Mouse (Mus musculus) forebrain, postnatal 0 days (tissue): ENCODE results near the gene Nras. TPM values are rescaled to one million over a fixed set of nuclear protein-coding genes. Genes with fewer than 3 reads are reported as not detected.
A peak's percentile ranks its signal among the peaks of the same experiment; 100 is the strongest.

ENCODE experiments used
- ATAC-seq: fragments of 200-750 bp; cut with Nextera tagmentation; 2 replicates; pipeline ENCODE4 v1.8.0; 2017; ENCODE audit warnings: mild to moderate bottlenecking, moderate library complexity
- DNase-seq: peaks from one replicate; pipeline ENCODE4 v3.0.0-alpha.2; 2015
- H3K27ac ChIP-seq: fragments of 300-500 bp; sonication (generic); 2 replicates; pipeline ENCODE4 v1.5.1; 2014; ENCODE audit warnings: low read depth, mild to moderate bottlenecking, antibody characterized with exemption, low read length, moderate library complexity, mixed read lengths
- H3K27me3 ChIP-seq: fragments of 300-500 bp; sonication (generic); 2 replicates; pipeline ENCODE4 v1.6.1; 2014; ENCODE audit warnings: mild to moderate bottlenecking, low read length, mixed read lengths; ENCODE audit not compliant: insufficient read depth
- H3K36me3 ChIP-seq: fragments of 300-500 bp; sonication (generic); 2 replicates; pipeline ENCODE4 v1.6.1; 2014; ENCODE audit warnings: mild to moderate bottlenecking, moderate library complexity; ENCODE audit not compliant: insufficient read depth
- H3K4me1 ChIP-seq: fragments of 300-500 bp; sonication (generic); 2 replicates; pipeline ENCODE4 v1.6.1; 2014; ENCODE audit warnings: antibody characterized with exemption; ENCODE audit not compliant: insufficient read depth
- H3K4me2 ChIP-seq: fragments of 300-500 bp; sonication (generic); 2 replicates; pipeline ENCODE4 v1.6.1; 2014; ENCODE audit warnings: low read depth, mild to moderate bottlenecking, moderate library complexity
- H3K4me3 ChIP-seq: fragments of 300-500 bp; sonication (generic); 2 replicates; pipeline ENCODE4 v1.5.1; 2014; ENCODE audit warnings: low read depth, low read length, mixed read lengths
- H3K9ac ChIP-seq: fragments of 300-500 bp; sonication (generic); 2 replicates; pipeline ENCODE4 v1.6.1; 2014; ENCODE audit warnings: mild to moderate bottlenecking
- H3K9me3 ChIP-seq: fragments of 300-500 bp; sonication (generic); 2 replicates; pipeline ENCODE4 v1.6.1; 2016; ENCODE audit warnings: low read length
- CTCF ChIP-seq: sonication (generic); IDR thresholded peaks from 2 replicates; pipeline ENCODE4 v1.5.1; 2016; ENCODE audit warnings: antibody characterized with exemption, control low read depth, low read depth
- WGBS: fragments of 180-500 bp; shearing (Covaris S2); extraction: QIAGEN DNeasy Blood & Tissue Kit; methylation state at CpG from one replicate; pipeline ENCODE4 v1.1.7; 2014; 5-methylcytosine and 5-hydroxymethylcytosine counted together
- polyA plus RNA-seq: library from polyadenylated mRNA; unstranded; fragments of >200 nt; fragmentation: Nextera tagmentation; extraction: Ambion mirVana; gene quantifications from 2 replicates; pipeline ENCODE4 v1.2.1, GENCODE M21; 2015
- total RNA-seq: library from RNA; depleted of rRNA; stranded (reverse); fragments of >200 nt; gene quantifications from 2 replicates; pipeline ENCODE4 v1.2.3, GENCODE M21; 2014

Nras gene
- total and polyA plus RNA-seq, 2 experiments from 2014 or later, result 78.2 to 81.9 TPM

DNA sequence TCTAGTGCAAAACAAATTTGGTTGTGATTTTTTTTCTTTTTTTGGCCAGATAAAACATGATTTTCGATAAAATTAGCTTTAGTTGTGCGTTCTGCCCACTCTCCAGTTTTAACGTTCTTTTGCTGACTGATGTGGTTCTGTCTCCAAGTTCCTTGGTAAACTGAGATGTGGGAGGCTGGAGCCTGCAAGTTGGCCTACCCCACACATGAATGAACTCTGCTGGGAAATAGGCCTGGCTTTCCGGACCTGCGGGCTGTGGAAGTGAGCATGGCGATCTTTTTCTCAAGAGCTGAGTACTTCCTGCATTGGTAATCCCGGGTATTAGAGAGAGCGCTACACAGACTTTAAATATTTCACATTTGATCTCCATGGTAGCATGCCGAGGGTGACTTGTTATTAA lies 17.8 kb downstream of the Nras start:
- WGBS, result 92% methylated on average over 9 of the region's 9 CpGs
- ATAC-seq (no peak), DNase-seq (no peak)

DNA sequence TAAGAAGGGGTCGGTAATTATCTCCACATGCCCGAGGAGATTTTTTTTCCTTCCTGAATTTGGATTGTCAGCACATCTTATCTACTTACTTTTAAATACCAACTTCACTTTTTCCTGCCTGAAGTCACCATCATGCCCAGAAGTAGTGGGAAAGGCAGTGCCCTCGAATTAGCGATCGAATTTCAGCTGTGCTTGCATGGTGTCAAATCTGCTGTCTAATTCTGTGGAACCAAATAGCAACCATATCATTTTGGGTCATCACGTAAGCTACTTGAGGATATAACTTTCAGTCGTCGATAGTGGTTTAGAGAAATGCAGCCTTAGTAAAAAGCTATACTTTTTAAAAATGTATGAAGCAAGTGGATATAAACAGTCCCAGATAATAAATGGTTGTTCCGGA lies 18.4 kb downstream of the Nras start:
- Histone ChIP-seq H3K9me3 (no peaks in the 10 kb centered on the region), H3K36me3 (no peaks in the 10 kb centered on the region), H3K9ac (no peak overlapping the region), H3K4me2 (no peak overlapping the region), H3K27ac (no peak overlapping the region), H3K27me3 (no peaks in the 10 kb centered on the region), H3K4me1 (no peaks in the 10 kb centered on the region), H3K4me3 (no peak overlapping the region)
- TF ChIP-seq CTCF, result no peak
- ATAC-seq (no peak), DNase-seq (no peak)
- WGBS, result 90% methylated on average over 9 of the region's 9 CpGs

More for the DNA sequence above, 17.8 kb downstream of the Nras start:
- H3K4me2 ChIP-seq, result no peak overlapping the region
- no peak overlapping the region for H3K4me3 ChIP-seq
- no peak overlapping the region for H3K27ac ChIP-seq
- H3K4me1 ChIP-seq, result no peaks in the 10 kb centered on the region
- no peak for TF ChIP-seq CTCF
- no peaks in the 10 kb centered on the region for H3K36me3 ChIP-seq
- no peaks in the 10 kb centered on the region for H3K27me3 ChIP-seq
- H3K9ac ChIP-seq, result no peak overlapping the region
- no peaks in the 10 kb centered on the region for H3K9me3 ChIP-seq

DNA sequence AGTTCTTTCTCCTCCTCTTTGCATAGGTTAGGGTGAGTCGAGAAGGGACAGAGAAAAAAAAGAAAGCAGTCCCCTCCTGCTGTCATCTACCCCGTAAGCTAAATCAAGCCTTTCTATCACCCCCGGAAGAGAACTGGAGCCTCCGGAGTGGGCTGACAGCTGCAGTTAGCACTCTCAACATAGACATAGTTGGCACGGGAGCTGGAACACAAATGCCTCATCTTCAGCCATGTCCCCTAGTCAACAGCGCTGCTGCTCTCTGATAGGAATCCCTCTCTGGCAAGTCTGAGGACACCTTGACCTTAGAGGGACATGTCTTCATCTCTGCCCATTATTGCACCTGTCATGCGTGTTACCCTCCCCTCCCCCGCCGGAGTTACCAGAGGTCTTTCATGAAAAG lies 21.2 kb downstream of the Nras start:
- no peak for DNase-seq
- ATAC-seq, result no peak
- H3K4me2 ChIP-seq, result no peak overlapping the region
- H3K4me1 ChIP-seq, result no peaks in the 10 kb centered on the region
- no peaks in the 10 kb centered on the region for H3K36me3 ChIP-seq
- H3K4me3 ChIP-seq, result no peak overlapping the region
- no peak overlapping the region for H3K9ac ChIP-seq
- H3K27me3 ChIP-seq, result no peaks in the 10 kb centered on the region
- H3K27ac ChIP-seq, result no peak overlapping the region
- 84% methylated on average over 9 of the region's 9 CpGs for WGBS
- no peaks in the 10 kb centered on the region for H3K9me3 ChIP-seq
- TF ChIP-seq CTCF, result no peak

DNA sequence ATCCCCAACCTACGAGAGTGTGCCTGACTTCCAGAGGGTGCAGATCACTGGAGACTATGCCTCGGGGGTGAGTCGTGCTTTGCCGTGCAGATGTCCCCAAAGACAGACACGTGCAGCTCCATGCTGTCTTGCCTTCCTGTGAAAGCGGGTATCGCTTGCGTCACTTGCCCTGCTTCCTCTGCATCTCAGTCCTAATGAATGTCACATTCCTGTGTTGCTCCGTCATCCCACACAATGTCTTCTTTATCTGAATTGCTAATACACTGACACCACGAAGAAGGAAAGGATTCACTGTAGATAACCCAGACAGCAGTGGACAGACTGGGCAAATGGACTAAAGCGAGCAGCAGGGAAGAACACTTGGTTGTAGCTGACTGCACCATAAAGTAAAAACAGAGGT lies 23.0 kb downstream of the Nras start:
- no peak overlapping the region for H3K27ac ChIP-seq
- 0 out of 2 replicates have a peak, but pooled peaks have one; percentile 18 for ATAC-seq
- DNase-seq, result no peak
- no peak overlapping the region for H3K4me2 ChIP-seq
- no peaks in the 10 kb centered on the region for H3K4me1 ChIP-seq
- no peaks in the 10 kb centered on the region for H3K9me3 ChIP-seq
- H3K4me3 ChIP-seq, result no peak overlapping the region
- H3K36me3 ChIP-seq, result no peaks in the 10 kb centered on the region
- TF ChIP-seq CTCF, result no peak
- no peak overlapping the region for H3K9ac ChIP-seq
- H3K27me3 ChIP-seq, result no peaks in the 10 kb centered on the region
- WGBS, result 59% methylated on average over 11 of the region's 11 CpGs

DNA sequence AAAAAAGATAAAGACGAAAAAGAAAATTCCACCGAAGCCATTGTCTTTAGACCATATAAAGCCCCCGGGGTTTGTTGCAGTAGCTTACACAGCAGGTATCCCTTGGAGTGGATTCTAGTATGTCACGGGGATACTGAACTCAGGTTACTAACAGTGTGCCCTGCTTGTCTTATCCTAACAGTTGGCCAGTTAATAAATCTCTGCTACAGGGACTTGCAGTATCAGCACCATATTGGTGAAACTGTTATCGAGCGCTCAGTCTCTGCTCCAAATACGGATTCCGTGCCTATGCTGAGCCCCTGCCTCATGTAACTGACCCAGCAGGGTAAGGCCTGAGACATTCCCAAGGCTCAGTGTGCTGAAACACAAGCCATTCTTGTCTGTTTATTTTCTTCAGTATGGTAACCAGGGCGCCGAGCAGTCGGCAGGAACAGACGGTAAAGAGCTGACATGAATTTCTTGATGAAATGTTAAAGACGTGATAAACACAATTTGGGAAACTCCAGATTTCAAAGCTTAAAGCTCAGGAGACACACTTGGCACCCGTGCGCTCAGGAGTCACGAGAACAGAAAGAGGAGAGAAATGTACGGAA lies 23.9 kb downstream of the Nras start:
- peak; percentile 43 for DNase-seq
- no peak for TF ChIP-seq CTCF
- no peak overlapping the region for H3K27ac ChIP-seq

DNA sequence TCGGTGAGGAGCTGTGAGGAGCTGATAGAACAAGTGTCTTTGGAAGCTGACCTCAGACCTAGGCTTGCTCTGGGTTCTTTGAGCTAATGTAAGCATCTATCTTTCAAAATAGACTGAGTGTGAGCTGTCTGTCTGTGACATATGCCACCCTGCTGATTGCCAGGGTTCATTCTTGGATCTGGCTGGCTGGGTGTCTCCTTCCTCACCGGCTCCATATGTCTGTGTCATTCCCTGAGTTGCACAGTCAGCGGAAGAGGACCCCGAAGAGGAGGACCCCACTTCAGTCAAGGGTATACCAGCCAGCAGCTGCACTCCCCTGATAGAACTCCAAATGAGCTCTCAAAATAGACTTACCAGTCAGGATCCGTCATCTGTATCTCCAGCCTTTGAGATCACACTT lies 24.7 kb downstream of the Nras start:
- Histone ChIP-seq H3K27ac (no peak overlapping the region), H3K36me3 (no peaks in the 10 kb centered on the region), H3K9me3 (no peaks in the 10 kb centered on the region), H3K4me3 (no peak overlapping the region), H3K4me1 (no peaks in the 10 kb centered on the region), H3K4me2 (no peak overlapping the region), H3K9ac (no peak overlapping the region), H3K27me3 (no peaks in the 10 kb centered on the region)
- 81% methylated on average over 5 of the region's 5 CpGs for WGBS
- no peak for TF ChIP-seq CTCF
- DNase-seq, result no peak
- peak; percentile 56; the same call in 1 of the 2 replicates for ATAC-seq

More for the DNA sequence above, 23.9 kb downstream of the Nras start:
- Histone ChIP-seq H3K4me1 (no peaks in the 10 kb centered on the region), H3K27me3 (no peaks in the 10 kb centered on the region), H3K4me2 (no peak overlapping the region), H3K36me3 (no peaks in the 10 kb centered on the region), H3K4me3 (no peak overlapping the region), H3K9me3 (no peaks in the 10 kb centered on the region), H3K9ac (no peak overlapping the region)
- ATAC-seq, result peak; percentile 66
- WGBS, result 83% methylated on average over 17 of the region's 17 CpGs

DNA sequence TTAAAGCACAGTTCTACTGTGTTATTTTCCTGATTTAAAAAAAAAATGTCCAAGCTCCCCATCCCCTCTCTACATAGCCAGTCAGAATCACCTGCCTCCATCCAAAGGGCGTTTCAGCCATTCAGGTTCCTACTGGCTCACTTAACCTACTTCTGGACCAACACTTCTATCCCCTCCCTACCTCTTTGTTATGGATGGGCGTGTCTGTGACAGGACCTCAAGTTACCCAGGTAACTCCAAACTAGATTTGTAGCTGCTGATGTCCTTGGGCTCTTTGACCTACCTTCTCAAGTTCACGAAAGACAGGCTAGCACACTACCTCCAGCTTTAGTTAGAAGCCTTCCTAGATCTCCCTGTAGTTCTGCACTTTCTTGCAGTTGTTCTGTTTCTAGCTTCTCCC lies 27.9 kb downstream of the Nras start:
- 82% methylated on average over 3 of the region's 3 CpGs for WGBS
- no peak for ATAC-seq

More for the DNA sequence above, 27.9 kb downstream of the Nras start:
- Histone ChIP-seq H3K27ac (no peak overlapping the region), H3K9me3 (no peaks in the 10 kb centered on the region), H3K36me3 (no peaks in the 10 kb centered on the region), H3K27me3 (no peaks in the 10 kb centered on the region), H3K4me1 (no peaks in the 10 kb centered on the region), H3K4me3 (no peak overlapping the region), H3K9ac (no peak overlapping the region), H3K4me2 (no peak overlapping the region)
- no peak for TF ChIP-seq CTCF
- no peak for DNase-seq
